Mouse (Mus musculus): ENCODE measurements at regions not wholly inside any gene's neighbourhood (a gene's known extent, or its start where the extent isn't known, plus 50 kb on each side); places are given as distances from the start of the nearest gene placed in this dataset.

DNA sequence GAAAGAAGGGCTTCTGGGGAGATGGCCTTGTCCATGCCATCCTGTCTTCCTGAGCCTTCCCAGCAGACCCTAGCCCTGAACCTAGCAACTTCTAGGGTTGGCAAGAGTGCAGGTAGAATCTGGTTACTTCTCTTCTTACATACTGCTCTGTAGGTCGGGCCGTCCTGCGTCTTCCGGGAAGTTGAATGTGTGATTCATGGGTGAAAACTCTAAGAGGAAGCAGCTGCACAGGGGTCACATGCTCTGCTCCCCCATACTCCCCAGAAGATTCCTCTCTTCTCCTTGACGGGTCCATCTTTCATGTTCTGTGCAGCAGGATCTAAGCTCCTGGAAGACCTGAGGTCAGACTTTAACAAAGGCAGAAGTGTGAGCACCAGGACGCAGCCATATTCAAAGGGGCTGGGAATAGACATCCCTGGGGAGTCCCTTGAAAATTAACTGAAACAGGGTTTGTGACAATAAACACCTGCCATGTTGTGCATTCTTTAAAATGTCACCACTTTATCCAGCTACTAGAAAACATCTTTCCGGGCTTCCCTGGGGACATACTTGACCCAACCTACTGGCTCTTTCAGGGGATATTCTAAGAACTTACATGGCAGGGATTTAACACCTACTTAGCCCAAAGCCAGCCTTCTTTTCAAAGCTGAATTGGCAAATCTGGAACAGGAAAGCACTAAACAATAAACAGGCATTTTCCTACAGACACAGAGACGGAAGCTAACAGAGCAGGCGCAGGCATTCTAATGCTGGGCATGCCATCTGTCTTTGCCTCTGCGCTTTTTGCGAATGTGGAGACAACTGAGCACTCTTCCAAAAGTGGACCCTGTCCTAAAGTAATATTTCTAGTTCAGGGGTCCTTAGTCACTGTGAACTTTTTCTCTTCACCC, 105.5 kb upstream of the Pabpc6 start:
- Histone ChIP-seq H3K27me3 (no peaks in the 10 kb centered on the region), H3K36me3 (no peaks in the 10 kb centered on the region), H3K9ac (no peak overlapping the region), H3K4me2 (no peak overlapping the region), H3K27ac (no peak overlapping the region; the same call in 1 of the 2 replicates), H3K4me3 (replicated peaks) (no peak overlapping the region), H3K4me1 (replicated peaks) (no peaks in the 10 kb centered on the region; the same call in 1 of the 2 replicates), H3K9me3 (replicated peaks) (no peaks in the 10 kb centered on the region)
- no peak for ATAC-seq (ENCODE audit: low read depth)
- 29% methylated on average over 11 of the region's 11 CpGs for WGBS (ENCODE audit: insufficient replicate concordance)
- DNase-seq, result no peak

DNA sequence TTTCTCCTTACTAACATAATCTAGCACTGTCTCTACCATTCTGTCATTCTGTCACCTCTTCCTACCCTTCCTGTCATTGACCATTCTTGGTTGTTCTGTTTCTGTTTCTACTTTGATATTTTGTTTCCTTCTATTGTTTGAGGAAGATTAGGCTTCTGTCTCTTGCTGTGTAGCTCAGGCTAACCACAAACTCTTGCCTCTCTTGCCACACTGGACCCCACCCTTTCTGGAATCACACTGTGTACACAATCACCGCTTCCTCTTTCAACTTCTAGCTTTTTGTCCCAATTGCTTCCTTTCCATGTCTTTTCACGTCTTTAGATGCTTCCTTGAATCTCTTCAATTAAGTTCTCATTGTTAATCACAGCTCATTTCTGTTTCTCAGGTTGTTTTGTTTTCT, 104.2 kb upstream of the Pabpc6 start:
- Histone ChIP-seq H3K9ac (no peak overlapping the region), H3K4me3 (replicated peaks) (no peak overlapping the region), H3K4me2 (no peak overlapping the region), H3K27me3 (no peaks in the 10 kb centered on the region), H3K36me3 (no peaks in the 10 kb centered on the region), H3K27ac (no peak overlapping the region), H3K4me1 (replicated peaks) (no peaks in the 10 kb centered on the region; the same call in 1 of the 2 replicates), H3K9me3 (replicated peaks) (no peaks in the 10 kb centered on the region)
- WGBS (ENCODE audit: insufficient replicate concordance), result 10% methylated on average over 2 of the region's 2 CpGs
- no peak for ATAC-seq (ENCODE audit: low read depth)
- no peak for DNase-seq

DNA sequence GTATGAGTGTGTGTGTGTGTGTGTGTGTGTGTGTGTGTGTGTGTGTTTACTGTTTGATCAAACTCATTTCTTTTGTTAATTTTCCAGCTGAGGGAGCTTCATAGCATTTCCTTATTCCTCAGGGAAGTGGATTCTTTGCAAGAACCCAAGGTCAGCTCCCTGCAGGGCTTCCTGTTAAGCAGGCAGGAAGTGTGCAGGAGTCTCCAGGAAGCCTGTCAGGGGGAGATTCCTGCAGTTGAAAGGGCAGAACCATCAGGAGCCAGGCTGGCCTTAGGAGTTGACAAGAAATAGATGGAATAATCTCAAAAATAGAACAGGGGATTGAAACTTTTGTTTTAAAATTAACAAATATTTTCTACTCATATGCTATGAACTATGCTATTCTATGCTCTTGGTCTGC, 98.8 kb upstream of the Pabpc6 start:
- no peak for DNase-seq
- Histone ChIP-seq H3K27ac (no peak overlapping the region), H3K4me1 (replicated peaks) (0 out of 2 replicates have a peak, but pooled peaks cover 3% of the 10 kb centered on the region), H3K27me3 (0 out of 2 replicates have a peak, but pooled peaks cover 2% of the 10 kb centered on the region), H3K36me3 (no peaks in the 10 kb centered on the region), H3K4me3 (replicated peaks) (no peak overlapping the region), H3K9me3 (replicated peaks) (no peaks in the 10 kb centered on the region), H3K9ac (no peak overlapping the region), H3K4me2 (no peak overlapping the region)
- ATAC-seq (ENCODE audit: low read depth), result no peak

DNA sequence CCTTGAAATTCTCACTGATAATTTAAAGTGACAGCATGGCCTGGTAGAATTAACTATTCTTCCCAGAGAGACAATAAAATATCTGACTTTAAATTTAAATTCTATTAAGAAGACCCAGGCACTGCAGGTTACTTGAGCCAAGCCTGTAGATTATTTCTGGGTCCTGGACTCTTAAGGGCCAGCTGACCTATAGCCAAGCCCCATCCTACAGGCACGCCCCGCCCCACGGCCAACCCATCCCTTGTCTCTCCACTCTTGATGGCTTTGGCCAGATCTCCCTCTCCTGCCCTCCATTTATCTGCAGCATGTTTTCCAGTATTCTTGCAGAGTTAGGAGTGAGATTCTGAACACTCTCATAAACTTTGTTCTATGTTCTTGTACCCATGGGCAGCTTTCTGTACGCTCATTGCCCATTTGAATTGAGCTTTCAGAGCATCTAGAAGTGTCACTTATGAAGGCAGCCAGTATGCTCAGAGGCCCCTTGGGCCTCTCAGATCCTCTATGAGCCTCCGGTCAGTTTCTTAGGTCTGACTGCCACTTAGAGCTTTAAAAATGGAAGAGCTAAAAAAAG, 96.2 kb upstream of the Pabpc6 start:
- Histone ChIP-seq H3K9ac (no peak overlapping the region), H3K4me1 (replicated peaks) (0 out of 2 replicates have a peak, but pooled peaks cover 3% of the 10 kb centered on the region), H3K36me3 (no peaks in the 10 kb centered on the region), H3K27ac (no peak overlapping the region), H3K4me2 (no peak overlapping the region), H3K27me3 (0 out of 2 replicates have a peak, but pooled peaks cover 2% of the 10 kb centered on the region), H3K4me3 (replicated peaks) (no peak overlapping the region), H3K9me3 (replicated peaks) (no peaks in the 10 kb centered on the region)
- DNase-seq (no peak), ATAC-seq (ENCODE audit: low read depth) (no peak)
- whole genome bisulfite sequencing (ENCODE audit: insufficient replicate concordance), result 66% methylated on average over 5 of the region's 5 CpGs

DNA sequence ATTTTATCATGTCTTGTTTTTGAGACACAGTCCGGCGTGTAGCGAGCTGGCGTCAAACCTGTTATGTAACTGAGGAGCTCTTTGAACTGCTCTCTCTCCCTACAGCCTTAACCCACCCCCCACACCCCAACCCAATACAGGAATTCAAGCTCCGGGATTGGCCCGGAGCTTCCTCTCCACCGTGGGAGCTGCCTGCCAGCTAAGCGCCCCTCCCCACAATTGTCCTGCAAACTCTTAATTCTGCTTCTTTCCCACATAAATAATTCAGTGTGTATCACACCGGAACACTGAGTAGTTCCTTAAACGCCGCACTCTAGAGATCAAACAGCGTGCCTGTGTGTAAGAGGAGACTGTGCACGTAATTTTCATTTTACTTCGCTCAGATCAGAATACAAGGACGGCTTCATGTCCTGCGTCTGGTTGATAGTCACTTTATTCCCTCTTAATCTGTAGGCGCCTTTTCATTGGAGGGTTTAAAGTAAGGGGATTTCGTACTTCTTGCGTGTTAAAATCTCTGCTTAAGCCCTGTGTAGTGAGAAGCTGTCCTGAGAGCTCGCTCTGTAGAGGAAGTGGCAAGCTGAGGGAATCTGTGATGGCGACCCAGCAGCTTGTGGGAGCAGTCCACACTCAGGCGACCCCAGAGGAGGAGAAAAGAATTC, 95.3 kb upstream of the Pabpc6 start:
- DNase-seq, result no peak

DNA sequence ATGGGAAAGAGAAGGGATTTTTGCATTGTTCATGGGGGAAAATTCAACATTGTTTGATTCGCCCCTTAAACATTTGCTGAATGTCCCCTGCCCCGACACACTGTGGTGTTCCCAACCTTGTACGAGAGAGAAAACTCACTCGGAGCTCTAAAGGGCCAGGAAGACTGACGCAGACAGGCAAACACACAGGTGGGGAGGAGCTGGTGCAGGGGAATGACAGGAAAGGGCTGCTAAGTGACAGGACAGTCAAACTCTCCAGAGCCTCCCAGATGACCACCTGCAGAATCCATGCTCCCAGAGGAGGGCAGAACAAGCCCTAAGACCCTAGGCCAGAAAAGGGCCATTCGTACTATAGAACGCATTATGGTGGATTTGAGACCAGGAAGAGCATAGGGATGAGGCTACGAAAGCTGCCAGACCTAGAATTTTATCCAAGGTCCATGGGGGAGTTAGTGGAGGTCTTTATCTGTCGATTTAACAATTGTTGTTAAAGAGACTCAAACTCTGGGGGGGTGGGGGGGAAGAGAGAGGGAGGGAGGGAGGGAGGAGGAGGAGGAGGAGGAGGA, 94.6 kb upstream of the Pabpc6 start:
- Histone ChIP-seq H3K27me3 (0 out of 2 replicates have a peak, but pooled peaks cover 2% of the 10 kb centered on the region), H3K9ac (no peak overlapping the region), H3K36me3 (no peaks in the 10 kb centered on the region), H3K27ac (no peak overlapping the region), H3K4me2 (peak overlapping the region; percentile 41), H3K4me3 (replicated peaks) (no peak overlapping the region; the same call in 1 of the 2 replicates), H3K9me3 (replicated peaks) (no peaks in the 10 kb centered on the region), H3K4me1 (replicated peaks) (0 out of 2 replicates have a peak, but pooled peaks cover 3% of the 10 kb centered on the region)
- ATAC-seq (ENCODE audit: low read depth) (no peak), DNase-seq (no peak)
- WGBS (ENCODE audit: insufficient replicate concordance), result 23% methylated on average over 8 of the region's 9 CpGs

More for the DNA sequence above, 95.3 kb upstream of the Pabpc6 start:
- Histone ChIP-seq H3K4me3 (replicated peaks) (peak overlapping the region; percentile 41), H3K27ac (no peak overlapping the region), H3K9ac (no peak overlapping the region), H3K4me1 (replicated peaks) (0 out of 2 replicates have a peak, but pooled peaks cover 3% of the 10 kb centered on the region), H3K4me2 (peak overlapping the region; percentile 57), H3K27me3 (0 out of 2 replicates have a peak, but pooled peaks cover 2% of the 10 kb centered on the region), H3K9me3 (replicated peaks) (no peaks in the 10 kb centered on the region), H3K36me3 (no peaks in the 10 kb centered on the region)
- no peak for ATAC-seq (ENCODE audit: low read depth)
- 2% methylated on average over 22 of the region's 22 CpGs for whole genome bisulfite sequencing (ENCODE audit: insufficient replicate concordance)

DNA sequence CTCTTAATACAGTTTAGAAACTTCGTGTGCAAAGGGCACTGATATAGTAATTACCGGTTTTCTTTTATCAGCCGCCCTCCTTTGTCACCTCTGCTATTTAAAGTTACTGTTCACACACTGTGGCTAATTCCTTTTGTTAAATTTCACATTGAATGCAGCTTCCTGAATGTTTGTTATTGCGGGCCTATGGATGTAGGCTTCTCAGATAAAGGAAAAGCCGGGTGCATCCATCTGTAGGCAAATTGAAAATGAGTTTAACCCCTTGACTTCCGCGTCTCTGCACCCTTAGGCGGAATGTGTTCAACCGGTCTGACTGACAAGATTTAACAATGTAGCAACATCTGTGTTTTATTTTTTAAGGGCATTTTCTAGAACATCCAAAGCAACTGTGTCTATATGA, 93.6 kb upstream of the Pabpc6 start:
- 55% methylated on average over 9 of the region's 9 CpGs for WGBS (ENCODE audit: insufficient replicate concordance)

DNA sequence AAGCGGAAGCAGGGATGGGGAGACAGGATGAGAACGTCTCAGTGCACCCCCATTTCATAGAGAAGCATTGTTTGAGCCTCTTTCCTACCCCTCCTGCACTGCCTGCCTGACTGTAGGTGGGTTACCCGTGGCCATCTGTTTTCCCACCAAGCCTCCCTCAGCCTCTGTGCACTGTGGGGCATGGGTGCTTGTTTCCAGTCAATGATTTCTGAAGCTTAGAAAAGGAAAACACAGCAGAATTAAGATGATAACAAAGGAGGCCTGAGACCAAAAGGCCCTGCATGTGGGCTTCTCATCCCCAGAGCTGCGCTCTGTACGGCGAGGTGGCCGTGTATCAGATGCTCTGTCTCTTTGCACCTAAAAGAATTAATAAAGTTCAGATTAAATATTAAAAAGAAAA, 92.9 kb upstream of the Pabpc6 start:
- Histone ChIP-seq H3K4me1 (replicated peaks) (0 out of 2 replicates have a peak, but pooled peaks cover 3% of the 10 kb centered on the region), H3K9ac (no peak overlapping the region), H3K27me3 (0 out of 2 replicates have a peak, but pooled peaks cover 2% of the 10 kb centered on the region), H3K4me3 (replicated peaks) (no peak overlapping the region), H3K27ac (no peak overlapping the region), H3K9me3 (replicated peaks) (no peaks in the 10 kb centered on the region), H3K4me2 (no peak overlapping the region), H3K36me3 (no peaks in the 10 kb centered on the region)
- ATAC-seq (ENCODE audit: low read depth), result no peak
- WGBS (ENCODE audit: insufficient replicate concordance), result 71% methylated on average over 7 of the region's 7 CpGs
- DNase-seq, result no peak

More for the DNA sequence above, 93.6 kb upstream of the Pabpc6 start:
- Histone ChIP-seq H3K4me3 (replicated peaks) (no peak overlapping the region), H3K36me3 (no peaks in the 10 kb centered on the region), H3K9me3 (replicated peaks) (no peaks in the 10 kb centered on the region), H3K27me3 (0 out of 2 replicates have a peak, but pooled peaks cover 2% of the 10 kb centered on the region), H3K9ac (no peak overlapping the region), H3K4me1 (replicated peaks) (0 out of 2 replicates have a peak, but pooled peaks cover 3% of the 10 kb centered on the region), H3K27ac (no peak overlapping the region), H3K4me2 (no peak overlapping the region)
- no peak for ATAC-seq (ENCODE audit: low read depth)
- DNase-seq, result no peak

DNA sequence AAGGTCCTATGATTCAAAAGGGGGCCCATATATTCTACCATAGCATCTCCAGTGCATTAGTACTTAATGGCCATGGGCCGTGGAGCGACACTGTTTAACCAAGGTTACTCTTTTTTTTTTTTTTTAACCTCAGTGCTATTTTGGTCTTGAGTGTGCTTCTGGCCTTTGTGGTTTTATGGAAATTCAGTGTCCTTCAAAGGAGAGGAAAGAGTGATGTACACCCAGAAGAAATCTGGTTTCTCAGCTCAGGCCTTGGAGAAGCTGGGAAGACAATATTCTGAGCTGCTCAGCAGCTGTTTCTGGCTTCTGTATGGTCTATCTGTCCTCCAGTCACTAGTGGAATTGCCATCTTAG, 91.2 kb upstream of the Pabpc6 start:
- 44% methylated on average over 2 of the region's 2 CpGs for WGBS (ENCODE audit: insufficient replicate concordance)
- H3K9ac ChIP-seq, result no peak overlapping the region
- no peak overlapping the region for H3K27ac ChIP-seq
- DNase-seq (no peak), ATAC-seq (ENCODE audit: low read depth) (no peak)
- no peak overlapping the region for H3K4me2 ChIP-seq
- H3K36me3 ChIP-seq, result no peaks in the 10 kb centered on the region
- H3K27me3 ChIP-seq, result 0 out of 2 replicates have a peak, but pooled peaks cover under 1% of the 10 kb centered on the region
- H3K4me3 ChIP-seq (replicated peaks), result no peak overlapping the region
- 0 out of 2 replicates have a peak, but pooled peaks cover 3% of the 10 kb centered on the region for H3K4me1 ChIP-seq (replicated peaks)
- H3K9me3 ChIP-seq (replicated peaks), result no peaks in the 10 kb centered on the region

DNA sequence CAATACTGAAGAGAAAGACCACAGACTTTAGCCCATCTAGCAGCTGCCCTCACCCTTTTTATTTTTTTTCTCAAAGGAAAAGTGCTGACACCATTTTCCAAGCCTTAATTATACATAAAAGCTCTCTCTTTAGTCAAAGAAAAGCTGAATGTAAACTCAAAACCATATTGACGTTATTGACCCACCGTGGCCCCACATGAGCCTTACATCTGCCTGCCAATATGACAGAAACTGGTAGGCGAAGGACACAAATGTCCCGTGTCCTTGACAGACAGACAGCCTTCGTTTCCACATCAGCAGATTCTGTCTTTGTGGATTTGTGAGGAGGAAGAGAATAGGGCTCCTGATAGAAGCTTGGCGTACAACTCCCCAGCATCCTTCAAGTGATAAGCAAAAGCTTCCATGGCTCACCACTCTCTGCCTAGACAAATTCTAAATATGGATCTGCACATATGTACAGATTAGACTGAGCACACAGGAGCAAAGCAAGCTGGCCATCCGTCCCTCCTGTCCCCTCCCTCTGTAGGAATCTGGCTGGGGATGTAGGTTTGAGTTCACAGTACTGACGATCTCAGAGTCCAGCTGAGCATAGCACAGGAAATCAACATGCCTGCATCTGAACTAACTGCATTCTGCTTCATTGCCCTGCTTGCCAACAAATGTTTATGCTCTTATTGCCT, 90.6 kb upstream of the Pabpc6 start:
- Histone ChIP-seq H3K4me3 (replicated peaks) (no peak overlapping the region), H3K9me3 (replicated peaks) (no peaks in the 10 kb centered on the region), H3K27ac (no peak overlapping the region), H3K27me3 (no peaks in the 10 kb centered on the region), H3K36me3 (no peaks in the 10 kb centered on the region), H3K4me1 (replicated peaks) (0 out of 2 replicates have a peak, but pooled peaks cover 3% of the 10 kb centered on the region), H3K4me2 (no peak overlapping the region), H3K9ac (no peak overlapping the region)
- DNase-seq (no peak), ATAC-seq (ENCODE audit: low read depth) (no peak)
- 43% methylated on average over 8 of the region's 8 CpGs for WGBS (ENCODE audit: insufficient replicate concordance)
